ENCODE assay signal across 9 mouse cellular contexts in the genomic region with DNA sequence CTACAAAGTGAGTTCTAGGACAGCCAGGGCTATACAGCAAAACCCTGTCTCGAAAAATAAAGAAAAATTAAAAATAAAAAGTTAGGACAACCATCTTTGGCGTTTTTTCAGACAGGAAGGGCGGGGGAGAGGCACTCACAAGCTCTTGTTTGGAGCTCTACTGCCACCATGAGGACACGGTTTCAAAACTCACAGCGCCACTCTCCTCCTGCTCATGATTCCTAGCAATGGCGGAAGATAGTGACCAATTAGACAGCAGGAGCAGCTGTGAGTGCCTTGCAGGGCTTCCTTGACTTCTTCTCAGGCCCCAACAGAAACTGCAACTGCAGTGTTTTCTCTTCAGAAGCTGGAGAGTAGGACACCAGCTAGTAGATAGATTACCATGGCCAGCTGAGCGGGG.
DNase-seq lines count a peak whose midpoint lies in the region; ATAC-seq lines count a peak whose summit lies in the region.
"Had no signal": no experiment of that assay in that cellular context is flagged by ENCODE, and none has a peak within 500 bp of the region (broad histone marks: within the 10 kb centered on the region; RNA-seq: fewer than 3 reads in every experiment).

No protein-coding gene starts in this region.

- peak; percentile 20 for DNase-seq in forebrain, embryonic 10.5 days (ENCODE audit: extremely low spot score, low spot score)
- peak; percentile 61 for DNase-seq in spleen, adult 12 weeks (ENCODE audit: low spot score)
- DNase-seq in spleen, postnatal 10 days (ENCODE audit: low spot score in 2 of 2), result no peak
- DNase-seq in ovary, postnatal 14 days (ENCODE audit: low spot score), result peak; percentile 70

- 71% methylated on average over 7 of the region's 7 CpGs for WGBS in forebrain, embryonic 10.5 days
- 71% methylated on average over 7 of the region's 7 CpGs for WGBS in forebrain, embryonic 16.5 days
- WGBS in heart, embryonic 13.5 days, result 64% methylated on average over 7 of the region's 7 CpGs
- WGBS in limb, embryonic 15.5 days, result 55% methylated on average over 7 of the region's 7 CpGs

- H3K9ac ChIP-seq in forebrain, embryonic 16.5 days (replicated peaks; ENCODE audit: low read depth, low read length), result no peak overlapping the region
- peak overlapping the region; percentile 42 for H3K9ac ChIP-seq in heart, embryonic 13.5 days
- H3K9ac ChIP-seq in limb, embryonic 15.5 days, result no peak overlapping the region

- H3K27ac ChIP-seq in forebrain, embryonic 10.5 days, result no peak overlapping the region
- H3K27ac ChIP-seq in forebrain, embryonic 16.5 days (ENCODE audit: low read length), result no peak overlapping the region
- H3K27ac ChIP-seq in heart, embryonic 13.5 days (replicated peaks), result no peak overlapping the region
- H3K27ac ChIP-seq in limb, embryonic 15.5 days, result 0 out of 2 replicates have a peak overlapping the region, but pooled peaks have one; percentile 17

- no peaks in the 10 kb centered on the region for H3K9me3 ChIP-seq in forebrain, embryonic 10.5 days
- no peaks in the 10 kb centered on the region for H3K9me3 ChIP-seq in forebrain, embryonic 16.5 days (ENCODE audit: control insufficient read depth, low read length)
- H3K9me3 ChIP-seq in heart, embryonic 13.5 days, result no peaks in the 10 kb centered on the region
- no peaks in the 10 kb centered on the region for H3K9me3 ChIP-seq in limb, embryonic 15.5 days
- H3K9me3 ChIP-seq: G1E had no signal

- H3K4me1 ChIP-seq in forebrain, embryonic 10.5 days, result no peaks in the 10 kb centered on the region
- no peaks in the 10 kb centered on the region for H3K4me1 ChIP-seq in forebrain, embryonic 16.5 days (replicated peaks; ENCODE audit: control insufficient read depth, insufficient read depth, low read length)
- no peaks in the 10 kb centered on the region for H3K4me1 ChIP-seq in heart, embryonic 13.5 days
- no peaks in the 10 kb centered on the region for H3K4me1 ChIP-seq in limb, embryonic 15.5 days

- no peak for ATAC-seq in forebrain, embryonic 16.5 days
- ATAC-seq in heart, embryonic 13.5 days (ENCODE audit: extremely low read depth, insufficient number of reproducible peaks, low FRiP score, low TSS enrichment), result no peak
- no peak for ATAC-seq in limb, embryonic 15.5 days (ENCODE audit: insufficient number of reproducible peaks, low FRiP score, low TSS enrichment, low read depth)
- ATAC-seq in inflammation-experienced regulatory T-cells, adult 6 months, result no peak

- H3K27me3 ChIP-seq in forebrain, embryonic 10.5 days (ENCODE audit: poor library complexity, severe bottlenecking), result no peaks in the 10 kb centered on the region
- no peaks in the 10 kb centered on the region for H3K27me3 ChIP-seq in forebrain, embryonic 16.5 days (replicated peaks; ENCODE audit: control insufficient read depth, insufficient read depth, low read length)
- no peaks in the 10 kb centered on the region for H3K27me3 ChIP-seq in heart, embryonic 13.5 days (replicated peaks)
- no peaks in the 10 kb centered on the region for H3K27me3 ChIP-seq in limb, embryonic 15.5 days

- H3K4me3 ChIP-seq in forebrain, embryonic 10.5 days, result 0 out of 2 replicates have a peak overlapping the region, but pooled peaks have one; percentile 16
- H3K4me3 ChIP-seq in forebrain, embryonic 16.5 days (replicated peaks; ENCODE audit: low read length), result no peak overlapping the region
- H3K4me3 ChIP-seq in heart, embryonic 13.5 days, result peak overlapping the region; percentile 37
- H3K4me3 ChIP-seq in limb, embryonic 15.5 days, result peak overlapping the region; percentile 19

- H3K4me2 ChIP-seq in forebrain, embryonic 16.5 days (ENCODE audit: low read length), result no peak overlapping the region
- H3K4me2 ChIP-seq in heart, embryonic 13.5 days, result peak overlapping the region; percentile 52
- peak overlapping the region; percentile 25 for H3K4me2 ChIP-seq in limb, embryonic 15.5 days

- peaks cover 57% of the 10 kb centered on the region for H3K36me3 ChIP-seq in forebrain, embryonic 10.5 days (replicated peaks)
- no peaks in the 10 kb centered on the region for H3K36me3 ChIP-seq in forebrain, embryonic 16.5 days (ENCODE audit: control insufficient read depth, insufficient read depth)
- peaks cover 44% of the 10 kb centered on the region for H3K36me3 ChIP-seq in heart, embryonic 13.5 days
- peaks cover 15% of the 10 kb centered on the region for H3K36me3 ChIP-seq in limb, embryonic 15.5 days

Comparison
In these comparisons a context has a peak if more than half of its experiments do, and no peak if none do; other contexts are left out.
1. DNase-seq: peak in forebrain, embryonic 10.5 days (single experiment), spleen, adult 12 weeks (single experiment) and ovary, postnatal 14 days (single experiment); none in spleen, postnatal 10 days (0 of 2).